Mouse (Mus musculus) brain, embryonic 14.5 days (tissue): ENCODE measurements around the gene B3gnt2.

ENCODE experiments used
- CTCF ChIP-seq: fragments of 200-500 bp; IDR thresholded peaks from 2 replicates; pipeline ENCODE4 v1.5.1; 2012; ENCODE audit warnings: inconsistent platforms, mild to moderate bottlenecking, moderate library complexity, borderline replicate concordance; ENCODE audit not compliant: insufficient read depth, insufficient read length; ENCODE audit errors: extremely low read depth
- POLR2A ChIP-seq: fragments of 200-500 bp; IDR thresholded peaks from 2 replicates; pipeline ENCODE4 v1.6.1; 2012; ENCODE audit warnings: mild to moderate bottlenecking, inconsistent platforms, borderline replicate concordance; ENCODE audit not compliant: poor library complexity, insufficient read depth, insufficient read length, severe bottlenecking; ENCODE audit errors: extremely low read depth

DNA sequence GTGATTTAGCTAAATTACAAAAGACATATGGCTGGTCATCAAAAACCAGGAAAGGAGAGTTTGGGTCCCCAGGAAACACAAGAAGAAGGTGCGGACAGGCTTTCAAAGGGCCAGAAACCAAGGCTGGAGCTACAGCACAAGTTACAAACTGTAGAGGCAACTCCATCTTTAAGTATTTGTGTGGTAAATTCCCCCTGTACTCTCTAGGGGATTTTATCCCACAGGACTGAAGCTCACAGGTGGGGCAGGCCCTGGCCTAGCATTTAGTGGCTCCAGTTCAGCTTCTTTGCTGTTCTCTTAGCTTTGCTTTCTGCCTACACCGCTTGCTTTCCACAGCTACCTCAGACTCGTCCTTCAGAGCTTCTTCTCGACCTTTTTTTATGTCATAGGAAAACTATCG is 6.9 kb upstream of the B3gnt2 start:
- TF ChIP-seq CTCF: no peak
- TF ChIP-seq POLR2A: no peak
